Mouse (Mus musculus): ENCODE measurements around the gene U2af1.
"Not testable (repeated sequence)": the region's sequence is repeated elsewhere in the genome, so short reads cannot be mapped to it uniquely, and the experiment has no call there.

Gene U2af1

DNA sequence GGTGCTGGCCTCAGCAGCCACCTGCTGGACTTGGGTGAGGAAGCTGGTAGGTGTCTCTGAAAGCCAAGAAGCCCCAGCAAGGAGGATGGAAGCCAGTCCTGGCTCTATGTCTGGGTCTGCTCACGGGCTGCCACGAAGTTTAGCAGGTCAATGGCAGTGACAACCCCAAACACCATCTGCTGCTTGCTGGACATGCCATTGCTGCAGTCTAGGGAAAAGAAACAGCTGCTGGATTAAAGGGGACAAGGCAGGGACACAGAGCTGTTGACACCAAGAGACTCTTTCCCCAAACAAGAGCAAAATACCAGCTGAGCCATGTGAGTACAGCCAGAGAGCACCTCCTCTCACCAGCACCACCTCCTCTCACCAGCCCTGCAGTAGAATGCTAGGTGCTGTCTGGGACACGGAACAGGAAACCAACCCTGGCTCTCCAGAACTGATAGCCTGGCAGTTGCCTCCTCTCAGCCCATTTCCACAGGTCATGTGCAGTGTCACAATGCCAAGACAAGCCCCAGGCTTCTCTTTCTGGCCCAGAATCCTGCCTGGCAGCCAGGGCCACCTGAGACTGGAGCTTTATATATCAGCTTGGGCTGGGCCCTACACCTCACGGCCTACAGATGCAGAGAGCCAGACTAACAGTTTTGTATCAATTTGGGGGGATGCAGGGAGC is 45.5 kb downstream of the U2af1 start:
- no peak for DNase-seq (ENCODE audit: low spot score)

DNA sequence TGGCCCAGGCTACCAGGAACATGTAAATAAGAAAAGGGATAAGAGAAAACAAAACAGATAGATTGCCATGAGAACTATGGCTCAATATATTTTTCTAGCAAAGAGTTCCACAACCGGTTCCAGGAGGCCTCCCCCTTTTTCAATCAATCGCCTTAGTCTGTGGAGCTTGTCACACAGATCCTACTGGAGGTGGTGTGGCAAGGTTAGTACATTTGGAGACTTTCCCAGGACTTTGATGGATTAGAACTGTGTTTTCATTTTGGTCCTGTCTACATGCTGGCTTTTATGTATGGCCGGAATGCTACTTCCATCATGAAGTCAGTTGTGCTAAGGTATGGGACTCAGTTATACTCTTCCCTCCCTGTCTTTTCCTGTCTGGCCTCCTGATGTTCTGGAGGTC is 48.8 kb downstream of the U2af1 start:
- no peak for DNase-seq (ENCODE audit: low spot score)

DNA sequence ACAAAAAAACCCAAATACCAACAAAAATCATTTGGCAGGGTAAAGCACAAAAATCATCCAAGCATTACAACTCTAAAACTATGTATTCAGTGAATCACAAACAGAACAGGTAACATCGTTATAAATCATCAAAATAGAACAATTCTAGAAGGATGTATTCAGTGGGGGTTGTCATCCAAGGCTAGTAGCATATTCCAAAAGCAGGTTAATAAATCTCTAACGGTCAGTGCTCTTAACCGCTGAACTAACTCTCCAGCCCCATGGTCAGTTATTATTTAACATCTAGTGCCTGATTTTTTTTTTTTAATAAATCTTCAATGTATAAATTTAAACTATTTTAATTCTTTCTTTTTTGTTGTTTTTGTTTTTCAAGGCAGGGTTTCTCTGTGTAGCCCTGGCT is 49.5 kb downstream of the U2af1 start:
- DNase-seq (ENCODE audit: low spot score): not testable (repeated sequence)

DNA sequence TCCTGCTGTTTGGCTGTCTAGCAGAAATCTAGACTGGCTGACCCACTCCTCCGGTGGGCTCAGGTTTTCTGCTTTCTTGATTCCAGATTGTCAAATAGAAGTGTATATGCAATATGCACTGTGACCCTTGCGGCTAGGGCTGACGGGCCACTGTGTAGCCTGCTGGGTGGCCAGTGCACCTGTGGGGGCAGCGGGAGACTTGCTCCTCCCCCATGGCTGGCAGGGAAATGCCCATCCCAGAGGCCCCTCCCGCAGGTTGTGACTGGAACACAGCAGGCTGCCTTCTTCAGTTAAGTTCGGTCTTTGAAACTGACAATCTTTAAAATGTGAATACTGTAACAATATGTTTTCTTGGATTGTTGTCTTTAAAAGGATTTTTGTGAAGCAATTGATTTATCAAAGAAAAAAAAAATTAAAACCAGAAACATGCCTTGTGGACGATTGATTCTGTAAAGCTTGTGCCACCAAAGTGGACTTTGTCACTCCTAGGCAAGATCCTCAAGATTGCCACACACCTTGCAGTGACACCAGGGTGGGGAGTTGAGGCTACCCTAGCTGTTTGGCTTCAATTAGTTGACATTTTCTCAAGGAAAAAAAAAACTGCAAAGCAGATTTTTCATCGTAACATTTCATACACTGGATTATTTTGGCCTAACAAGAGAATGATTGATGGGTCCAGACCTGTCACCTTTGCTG is 51.3 kb downstream of the U2af1 start:
- DNase-seq (ENCODE audit: low spot score): no peak

DNA sequence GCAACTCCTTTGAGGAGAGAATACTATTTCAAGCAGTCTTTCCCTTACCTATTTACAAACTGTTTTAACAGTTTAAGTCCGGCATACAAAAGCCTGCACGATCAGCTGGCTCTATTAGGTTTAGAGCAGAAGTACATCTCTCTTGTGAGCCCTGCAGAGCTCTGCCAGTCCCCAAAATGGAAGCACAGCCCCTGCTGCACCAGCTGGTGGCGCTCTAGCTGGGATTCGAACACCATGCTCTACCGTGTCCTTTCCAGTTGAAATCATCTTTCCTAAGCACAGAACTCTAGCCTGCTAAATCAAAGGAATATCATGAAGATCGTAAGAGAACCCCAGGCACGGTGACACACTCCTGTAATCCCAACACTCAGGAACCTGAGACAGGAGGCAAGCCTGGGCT is 52.3 kb downstream of the U2af1 start:
- DNase-seq (ENCODE audit: low spot score): no peak

DNA sequence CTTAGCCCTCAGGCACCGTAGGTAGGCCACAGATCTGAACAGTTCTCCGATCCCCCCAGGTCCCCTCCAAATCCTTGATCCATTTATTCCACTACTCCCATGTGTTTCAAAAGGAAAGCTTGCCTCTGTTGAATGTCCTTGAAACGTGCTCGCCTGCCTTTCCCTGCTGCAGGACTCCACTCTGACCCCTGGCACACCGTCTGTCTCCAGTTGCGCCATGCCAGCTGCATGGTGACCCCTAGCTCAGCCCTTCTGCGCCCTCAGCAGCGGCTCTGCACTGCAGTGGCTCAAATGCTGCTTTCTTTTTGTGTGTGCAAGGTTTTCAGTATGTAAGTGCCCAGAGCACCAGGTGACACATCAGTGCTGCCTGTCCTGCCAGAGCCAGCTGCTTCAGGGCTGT is 60.1 kb downstream of the U2af1 start:
- DNase-seq (ENCODE audit: low spot score): no peak

DNA sequence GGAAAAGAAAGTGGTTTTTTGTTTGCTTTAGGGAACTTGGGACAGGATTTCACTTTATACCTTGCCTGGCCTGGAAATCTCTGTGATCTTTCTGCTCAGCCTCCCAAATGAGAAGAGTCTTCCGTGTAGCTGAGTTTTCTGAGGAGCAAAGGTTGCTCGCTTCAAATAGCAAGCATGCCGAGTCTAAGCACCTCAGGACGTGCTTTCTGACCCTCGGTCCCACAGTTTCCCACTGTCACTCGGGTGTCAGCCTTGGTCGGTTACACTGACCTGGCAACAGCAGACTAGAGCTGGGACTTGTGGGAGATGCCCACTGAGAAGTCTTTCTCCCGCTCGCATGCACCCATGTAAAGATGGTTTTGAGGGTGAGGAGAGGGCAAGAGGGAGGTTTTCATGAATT is 60.7 kb downstream of the U2af1 start:
- DNase-seq (ENCODE audit: low spot score): no peak

All from embryo, embryonic 10 days (tissue).